Mouse (Mus musculus) ES-CJ7 (cell line): Measurements from ENCODE around the gene S1pr1.

Experiments used
- DNase-seq: peaks from one replicate; pipeline ENCODE4 v3.0.0; 2011; ENCODE audit warnings: low read depth, low spot score

Gene S1pr1

DNA sequence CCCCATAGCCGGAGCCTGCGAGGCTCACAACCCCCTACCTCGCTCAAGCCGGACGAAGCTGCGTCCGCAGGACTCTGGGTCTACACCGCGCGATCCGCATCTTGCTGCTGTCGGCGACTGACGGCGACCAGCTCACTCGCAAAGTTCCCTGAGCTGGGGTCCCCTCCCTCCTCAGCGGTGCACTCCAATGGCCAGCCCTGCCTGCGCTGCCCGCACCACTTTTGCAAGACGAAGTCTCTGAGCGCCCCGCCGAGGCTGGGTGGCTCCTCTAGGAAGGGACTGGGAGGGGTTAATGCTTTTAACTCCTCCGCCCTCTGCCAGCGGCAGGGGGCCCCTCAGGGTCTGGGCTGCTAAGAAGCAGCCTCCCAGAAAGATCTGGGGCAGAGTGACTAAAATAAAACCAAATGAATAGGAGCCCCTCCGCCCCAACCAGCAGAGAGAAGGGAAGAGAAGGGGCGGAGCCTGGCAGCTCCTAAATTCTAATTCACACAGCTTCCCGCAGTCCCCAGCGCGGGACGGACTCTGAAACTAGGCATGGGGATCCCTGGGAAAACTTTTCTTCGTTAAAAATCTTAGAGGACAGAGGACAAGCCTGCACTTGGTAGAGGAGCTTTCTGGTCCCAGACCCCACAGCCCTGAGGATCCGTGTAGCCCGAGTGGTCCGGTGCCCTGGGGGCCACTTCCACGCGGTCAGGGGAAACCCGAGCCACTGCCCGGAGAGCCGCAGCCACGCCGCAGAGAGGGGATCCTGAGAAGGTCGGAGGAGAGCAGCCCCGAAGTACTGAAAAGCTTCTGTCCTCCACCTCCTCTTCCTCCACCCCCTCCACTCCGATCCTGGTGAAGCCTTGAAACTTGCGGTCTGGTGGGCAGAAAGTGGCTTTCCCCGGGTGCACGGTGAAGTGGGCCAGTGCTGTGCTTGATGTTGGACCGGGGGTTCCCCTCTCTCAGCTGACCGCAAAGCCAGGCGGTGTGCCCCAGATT lies at the start of gene S1pr1:
Gene S1pr1, minus strand, starts transcription at position 402 of the 981 bp plus-strand sequence.
- DNase-seq = peak; percentile 87

DNA sequence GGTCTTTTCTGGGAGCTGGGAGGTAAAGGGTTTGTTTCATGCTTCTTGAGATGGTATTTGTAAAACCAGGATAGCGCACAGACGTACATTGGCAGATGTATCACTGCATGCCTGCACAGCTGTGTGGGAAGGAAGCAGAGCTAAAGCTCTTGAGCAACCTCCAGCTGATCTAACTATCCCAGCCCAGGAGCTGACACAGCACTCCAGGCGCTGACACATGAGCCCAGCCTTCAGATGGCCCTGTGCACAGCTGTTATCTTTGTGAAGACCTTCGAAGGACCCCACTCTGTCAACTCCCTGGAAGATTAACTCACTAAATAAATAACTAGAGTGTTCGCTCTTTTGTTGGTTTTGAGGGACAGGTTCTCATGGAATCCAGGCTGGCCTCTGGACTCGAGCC lies 48.4 kb upstream of the S1pr1 start:
- DNase-seq = no peak

DNA sequence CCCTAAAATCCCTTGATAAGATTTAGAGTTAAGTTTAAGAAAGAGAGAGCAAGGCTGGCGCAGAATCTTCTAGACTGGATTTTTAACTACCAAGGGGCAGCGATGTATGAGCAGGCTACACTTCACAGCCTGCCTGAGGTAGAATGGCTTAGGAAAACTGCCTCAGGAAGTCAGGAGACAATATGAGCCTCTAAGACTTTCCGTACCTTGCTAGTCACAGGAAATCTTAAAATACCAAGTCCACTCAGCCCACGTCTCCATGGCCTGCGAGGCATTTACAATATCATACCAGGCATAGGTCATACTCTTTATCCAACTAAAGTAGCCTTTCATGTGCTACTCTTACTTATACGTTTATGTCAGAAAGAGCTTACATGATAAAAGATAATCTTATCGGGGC lies 48.0 kb upstream of the S1pr1 start:
- DNase-seq = no peak

DNA sequence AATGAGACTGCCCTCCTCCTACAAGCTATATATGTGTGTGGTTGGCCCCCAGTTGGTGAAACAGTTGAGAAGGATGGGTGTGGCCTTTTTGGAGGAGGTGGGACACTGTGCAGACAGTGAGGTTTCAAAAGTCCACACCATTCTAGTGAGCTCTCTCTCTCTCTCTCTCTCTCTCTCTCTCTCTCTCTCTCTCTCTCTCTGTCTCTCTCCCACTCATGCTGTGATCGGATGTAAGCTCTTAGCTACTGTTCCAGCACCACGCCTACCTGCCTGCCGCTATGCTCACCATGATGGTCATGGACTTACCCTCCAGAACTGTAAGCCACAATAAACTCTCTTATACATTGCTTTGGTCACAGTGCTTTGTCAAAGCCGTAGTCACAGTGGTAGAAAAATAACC lies 44.8 kb upstream of the S1pr1 start:
- DNase-seq = no peak

DNA sequence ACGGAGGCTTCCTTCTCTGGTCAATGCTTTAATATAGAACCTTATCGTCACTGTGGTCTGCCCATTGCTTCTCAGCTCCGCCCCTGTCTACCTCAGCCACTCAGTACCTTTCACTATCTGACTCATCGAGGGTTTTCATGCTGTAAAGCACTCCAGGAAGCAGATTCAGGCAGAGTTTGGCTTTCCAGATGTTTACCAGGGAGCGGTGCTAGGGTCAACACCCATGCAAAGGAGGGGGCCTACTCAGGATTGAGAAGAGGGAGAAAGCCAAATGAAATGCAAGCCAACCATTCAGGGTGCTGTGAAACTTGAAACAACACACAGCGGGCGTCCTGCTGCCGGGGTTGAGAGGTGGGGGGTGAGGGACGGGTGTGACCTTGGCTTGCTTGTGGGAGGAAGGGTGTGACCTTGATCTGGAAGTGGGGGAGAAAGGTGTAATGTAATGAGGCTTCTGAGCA lies 43.6 kb upstream of the S1pr1 start:
- DNase-seq = peak; percentile 89

DNA sequence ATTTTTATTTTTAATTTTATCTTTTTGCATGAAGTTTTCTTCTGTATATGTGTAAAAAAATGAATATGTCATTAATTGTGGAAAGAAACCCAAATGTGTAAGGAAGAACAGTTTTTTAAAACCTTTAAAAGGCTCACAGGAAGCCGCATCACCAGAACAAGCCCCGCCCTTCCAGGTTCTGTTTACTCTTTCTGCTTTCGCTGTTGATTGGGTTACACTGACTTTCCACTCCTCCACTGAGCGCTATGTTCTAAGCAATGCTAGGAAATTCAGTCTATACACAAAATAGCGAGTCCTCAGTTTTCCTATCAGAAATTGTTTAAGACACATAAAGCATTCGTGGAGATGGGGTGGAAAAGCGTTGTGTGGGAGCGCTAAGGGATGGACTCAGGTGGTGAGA lies 39.6 kb upstream of the S1pr1 start:
- DNase-seq = no peak

DNA sequence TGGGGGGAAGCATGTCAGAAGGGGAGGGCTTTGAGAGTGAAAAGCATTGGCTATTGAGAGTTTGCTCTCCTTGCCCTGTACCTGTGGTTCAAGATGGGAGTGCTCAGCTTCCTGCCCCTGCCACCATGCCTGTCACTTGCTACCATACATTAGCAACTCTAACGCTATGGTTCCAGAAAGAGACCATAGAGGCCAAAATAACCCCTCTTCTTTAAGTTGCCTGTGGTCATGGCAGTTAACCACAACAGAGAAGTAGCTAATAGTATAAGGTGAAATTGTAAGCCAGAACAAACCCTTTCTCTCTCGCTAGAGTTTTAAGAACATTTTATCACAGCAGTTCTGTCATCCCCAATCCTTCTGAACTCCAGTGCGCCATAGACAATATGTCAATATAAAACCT lies 35.5 kb upstream of the S1pr1 start:
- no peak for DNase-seq

DNA sequence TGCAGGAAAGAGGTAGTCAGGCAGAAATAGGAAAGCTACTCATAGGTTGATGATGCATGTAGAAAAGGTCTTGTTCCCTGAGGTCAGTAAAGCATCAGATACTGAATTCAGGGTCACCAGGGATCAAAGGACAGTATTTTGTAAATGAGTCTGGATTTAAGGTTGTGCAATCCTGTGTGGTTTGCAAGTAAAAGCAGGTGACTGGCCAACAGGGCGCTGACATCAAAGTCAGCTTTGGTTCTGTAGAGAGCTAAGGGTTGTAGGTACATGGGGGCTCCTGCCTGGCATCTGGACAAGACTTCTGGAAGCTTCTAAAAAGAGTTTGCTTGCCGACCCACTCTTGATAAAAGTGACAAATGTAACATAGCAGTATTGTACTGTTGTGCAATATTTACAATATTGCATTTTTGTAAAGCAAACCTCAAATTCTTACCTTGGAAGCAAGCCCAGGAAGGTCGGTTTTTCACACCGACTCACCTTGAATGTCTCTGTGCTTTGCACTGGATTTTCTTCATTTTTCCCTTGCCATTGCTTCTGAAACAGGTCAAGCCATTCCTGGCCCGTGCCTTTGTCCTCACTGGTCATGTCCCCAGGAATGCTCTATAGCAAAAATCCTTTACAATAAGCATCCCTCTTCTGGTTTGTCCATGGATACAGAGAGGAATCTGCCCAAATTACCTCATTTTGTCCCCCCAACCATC lies 33.6 kb upstream of the S1pr1 start:
- no peak for DNase-seq

DNA sequence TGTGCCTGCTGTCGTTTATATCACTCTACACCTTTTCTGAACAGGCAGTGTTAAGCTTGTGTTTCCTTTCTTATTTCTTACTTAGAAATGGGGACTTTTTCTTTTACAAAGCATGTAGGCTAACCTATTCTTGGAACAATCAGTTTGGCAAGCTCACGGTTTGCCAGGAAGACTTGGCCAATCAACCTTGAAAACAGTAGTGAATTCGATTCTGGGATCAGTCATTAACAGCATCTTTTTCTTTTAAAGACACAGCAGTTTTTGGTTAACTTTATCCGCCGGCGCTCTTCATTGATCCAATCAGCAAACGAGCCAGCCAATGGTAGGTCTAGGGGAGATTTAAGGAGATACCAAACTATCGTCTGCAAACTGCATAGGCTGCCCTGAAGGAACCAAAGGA lies 31.6 kb upstream of the S1pr1 start:
- DNase-seq = no peak

DNA sequence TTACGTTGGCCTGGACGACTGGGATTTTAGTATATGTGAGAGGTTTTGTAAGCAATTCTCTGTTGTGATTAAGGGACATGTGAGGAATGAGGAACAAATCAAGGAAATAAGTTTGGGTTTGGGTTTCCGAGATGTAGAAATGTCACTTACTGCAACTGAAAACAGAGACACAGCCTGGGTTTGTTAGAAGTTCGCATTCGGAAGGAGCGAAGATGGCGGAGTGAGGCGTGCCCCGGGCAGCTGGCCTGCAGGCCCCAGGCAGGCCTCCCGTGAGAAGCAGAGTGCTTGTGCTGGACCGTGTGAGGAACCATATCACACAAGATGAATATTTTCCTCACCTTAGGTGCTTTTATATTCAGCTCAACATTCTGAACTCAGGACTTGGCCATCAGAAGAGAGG lies 30.2 kb upstream of the S1pr1 start:
- DNase-seq = no peak

DNA sequence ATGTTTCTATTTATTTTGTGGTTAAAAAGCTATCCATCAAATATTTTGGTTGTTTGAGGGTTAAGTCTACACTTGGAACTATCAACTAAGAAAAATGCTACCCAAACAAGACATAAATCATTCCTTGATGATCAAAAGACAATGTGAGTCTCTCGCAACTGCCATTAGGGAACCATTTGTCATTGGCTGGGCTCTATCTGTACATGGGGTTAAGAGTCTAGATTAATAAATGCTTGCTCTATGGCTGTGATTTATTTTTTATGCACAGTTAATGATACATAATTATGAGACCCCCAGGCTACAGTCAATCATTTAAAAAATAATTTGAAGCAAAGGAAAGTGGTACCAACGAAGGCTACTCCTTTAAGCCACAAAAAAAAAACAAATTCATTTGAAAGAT lies 23.7 kb upstream of the S1pr1 start:
- no peak for DNase-seq

DNA sequence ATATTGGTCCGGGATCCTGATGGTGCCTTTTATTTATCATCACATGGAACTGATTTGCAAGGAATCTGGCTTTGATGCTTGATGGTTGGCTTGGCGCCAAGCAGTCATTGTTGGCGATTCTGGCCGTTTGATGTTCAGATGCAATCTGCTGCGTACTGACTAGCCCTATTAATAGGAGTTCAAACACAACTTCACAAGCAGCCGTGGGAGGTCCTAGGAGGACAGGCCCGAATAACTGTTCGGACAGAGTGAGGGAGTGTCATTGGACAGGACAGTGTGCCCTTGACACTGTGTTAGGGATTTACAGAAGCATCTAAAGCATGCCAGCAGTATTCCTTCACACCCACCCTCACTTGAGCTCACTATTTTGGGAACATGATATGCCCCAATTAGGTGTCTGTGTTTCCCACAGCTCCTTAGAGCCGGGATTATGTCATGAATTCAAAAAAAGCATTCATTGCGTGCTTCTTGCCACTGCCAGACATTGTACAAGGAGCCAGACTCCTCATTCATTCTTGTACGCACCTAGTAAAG lies 23.0 kb upstream of the S1pr1 start:
- DNase-seq = no peak

DNA sequence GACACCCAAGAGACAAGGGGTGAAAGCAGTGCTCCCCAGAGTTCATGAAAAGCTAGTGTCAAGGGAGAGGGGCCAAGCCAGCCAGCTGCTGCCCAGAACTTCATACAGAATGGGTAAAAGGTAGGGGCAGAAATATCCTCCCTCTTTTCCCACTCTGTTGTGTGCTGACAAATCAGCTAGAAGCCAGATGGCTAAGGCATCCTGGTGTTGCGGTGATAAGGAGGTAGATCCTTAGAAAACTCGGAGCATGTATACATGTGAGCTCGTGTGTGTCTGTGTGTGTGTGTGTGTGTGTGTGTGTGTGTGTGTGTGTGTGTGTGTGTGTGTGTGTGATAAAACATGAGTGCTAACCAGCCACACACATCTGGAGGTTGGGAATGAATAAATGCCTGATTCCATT lies 20.7 kb upstream of the S1pr1 start:
- no peak for DNase-seq

DNA sequence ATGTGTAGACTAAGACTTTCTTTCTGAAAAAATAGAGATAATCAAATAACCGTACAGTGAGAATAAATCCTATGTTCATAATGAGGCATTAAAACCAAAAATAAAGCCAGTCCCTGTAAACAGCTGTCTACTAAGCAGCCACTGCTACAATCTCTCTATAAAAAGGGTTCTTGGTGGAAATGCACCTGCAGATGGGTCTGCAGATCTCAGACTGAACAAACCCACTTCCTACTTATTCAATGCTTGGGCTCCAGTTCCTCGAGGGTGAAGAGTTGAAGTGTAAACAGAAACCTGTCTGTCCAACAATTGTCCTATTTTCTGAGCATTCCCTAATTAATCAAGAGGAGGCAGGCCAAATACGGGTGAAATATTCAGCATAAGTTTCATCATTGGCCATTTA lies 20.0 kb upstream of the S1pr1 start:
- no peak for DNase-seq

DNA sequence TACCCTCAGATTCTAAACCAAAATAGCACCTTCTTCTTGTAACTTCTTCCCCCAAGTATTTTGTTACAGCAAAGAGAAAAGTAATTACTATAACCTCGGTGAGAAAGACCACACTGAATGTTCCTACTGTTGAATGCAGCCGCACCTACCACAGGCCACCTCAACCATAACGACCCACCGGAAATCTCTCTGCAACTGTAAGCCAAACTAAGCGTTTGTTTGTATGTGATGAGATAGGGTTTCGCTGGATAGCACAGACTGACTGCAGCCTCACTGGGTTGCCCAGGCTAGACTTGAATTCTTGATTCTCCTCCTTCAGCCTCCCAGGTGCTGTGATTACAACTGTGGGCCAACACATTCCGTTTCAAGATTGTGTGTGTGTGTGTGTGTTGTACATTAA lies 15.5 kb upstream of the S1pr1 start:
- DNase-seq = no peak

DNA sequence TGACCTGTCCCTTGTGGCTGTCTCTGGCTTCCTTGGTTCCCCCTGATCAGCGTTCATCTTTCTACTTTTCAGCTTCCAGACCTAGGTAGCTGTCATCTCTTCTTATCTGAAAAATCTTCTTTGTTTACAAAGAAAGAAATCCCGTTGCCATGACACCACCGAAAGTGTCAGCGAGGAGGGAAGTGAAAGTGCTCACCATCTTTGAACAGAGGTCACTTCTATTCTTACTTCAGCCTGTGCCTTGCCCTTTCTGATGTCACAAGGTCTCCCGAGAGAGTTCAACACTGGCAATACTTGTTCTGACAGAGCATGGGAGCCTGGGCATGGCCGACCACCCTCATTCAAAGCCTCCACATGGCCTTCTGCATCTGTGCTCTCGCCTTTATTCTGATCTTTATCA lies 14.3 kb upstream of the S1pr1 start:
- no peak for DNase-seq

DNA sequence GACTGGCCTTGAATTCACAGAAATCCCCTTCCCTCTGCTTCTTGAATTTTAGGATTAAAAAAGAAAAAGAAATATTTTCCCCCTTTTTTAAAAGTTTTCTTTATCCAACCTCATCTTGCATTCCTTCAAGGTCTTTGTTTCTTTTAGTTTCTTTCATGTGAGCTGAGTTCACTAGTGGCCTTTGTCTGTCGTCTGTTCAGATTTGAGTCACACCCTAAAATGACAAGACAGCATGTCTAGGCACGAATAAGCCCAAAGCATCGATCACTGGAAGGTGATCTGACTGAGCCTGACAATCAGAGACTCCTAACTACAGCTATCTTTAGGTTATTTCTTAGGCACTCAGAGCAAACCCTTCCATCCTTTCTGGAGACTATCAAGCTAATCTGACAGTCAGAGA lies 13.3 kb upstream of the S1pr1 start:
- no peak for DNase-seq

DNA sequence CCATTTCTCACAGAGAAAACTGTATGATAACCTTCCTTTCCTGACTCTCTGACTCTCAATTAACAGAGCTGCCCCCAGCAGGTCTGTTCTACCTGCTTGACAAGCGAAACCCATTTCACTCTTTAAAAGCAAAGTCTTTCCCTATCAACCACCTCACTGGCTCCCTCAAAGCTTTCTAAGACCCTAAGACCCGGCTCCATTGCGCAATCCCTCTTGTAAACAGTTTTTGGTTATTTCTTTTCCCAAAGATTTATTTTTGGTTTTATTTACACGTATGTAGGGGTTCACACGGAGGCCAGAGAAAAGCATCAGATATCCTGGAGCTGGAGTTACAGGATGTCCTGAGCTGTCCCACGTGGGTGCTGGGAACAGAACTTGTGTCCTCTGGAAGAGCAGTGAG lies 4.0 kb upstream of the S1pr1 start:
- DNase-seq = no peak

DNA sequence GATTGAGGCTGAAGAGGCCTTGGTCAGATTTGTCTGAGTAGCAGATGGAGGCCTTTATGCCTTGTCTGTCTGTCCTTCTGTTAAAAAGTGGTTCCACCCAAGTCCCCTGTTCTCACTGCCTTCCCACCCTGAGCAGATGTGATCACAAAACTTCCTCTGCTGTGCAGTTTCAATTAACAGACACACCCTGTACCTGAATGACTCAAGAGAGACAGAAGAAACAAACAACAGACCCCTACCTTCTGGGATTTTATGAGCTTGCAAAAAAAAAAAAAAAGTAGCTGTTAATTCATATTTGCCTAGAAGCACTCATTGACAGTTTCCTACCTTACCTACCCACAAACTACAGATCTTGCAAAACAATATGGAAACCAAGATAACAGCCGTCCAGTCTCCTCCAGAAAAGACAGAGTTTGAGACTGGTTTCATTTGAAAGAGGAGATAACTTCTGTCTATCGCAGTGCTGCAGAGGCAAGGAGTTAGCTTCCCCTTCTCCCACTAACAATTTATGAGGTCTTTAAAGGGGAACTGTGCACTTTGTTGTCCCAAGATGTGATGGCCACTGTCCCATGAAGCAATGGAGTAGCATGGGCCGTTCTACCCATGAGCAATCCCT lies 1.1 kb upstream of the S1pr1 start:
- DNase-seq = no peak

DNA sequence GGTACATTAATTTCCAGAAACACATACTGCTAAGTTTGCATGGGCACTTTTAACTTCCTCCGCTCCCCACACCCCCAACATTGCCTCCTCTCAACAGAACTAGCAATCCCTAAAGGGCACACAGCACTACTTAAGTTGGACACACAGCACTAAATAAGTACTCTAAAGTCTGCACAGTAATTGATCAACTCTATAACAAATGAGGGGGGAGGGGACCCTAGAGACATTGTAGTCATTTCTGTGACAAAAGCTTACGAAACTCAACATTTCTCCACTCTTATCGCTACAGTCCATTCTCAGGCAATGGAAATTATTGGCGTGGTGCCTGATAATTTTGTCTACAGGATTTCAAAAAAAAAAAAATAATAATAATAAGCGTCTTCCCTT lies 830 bp downstream of the S1pr1 start:
- DNase-seq = no peak

DNA sequence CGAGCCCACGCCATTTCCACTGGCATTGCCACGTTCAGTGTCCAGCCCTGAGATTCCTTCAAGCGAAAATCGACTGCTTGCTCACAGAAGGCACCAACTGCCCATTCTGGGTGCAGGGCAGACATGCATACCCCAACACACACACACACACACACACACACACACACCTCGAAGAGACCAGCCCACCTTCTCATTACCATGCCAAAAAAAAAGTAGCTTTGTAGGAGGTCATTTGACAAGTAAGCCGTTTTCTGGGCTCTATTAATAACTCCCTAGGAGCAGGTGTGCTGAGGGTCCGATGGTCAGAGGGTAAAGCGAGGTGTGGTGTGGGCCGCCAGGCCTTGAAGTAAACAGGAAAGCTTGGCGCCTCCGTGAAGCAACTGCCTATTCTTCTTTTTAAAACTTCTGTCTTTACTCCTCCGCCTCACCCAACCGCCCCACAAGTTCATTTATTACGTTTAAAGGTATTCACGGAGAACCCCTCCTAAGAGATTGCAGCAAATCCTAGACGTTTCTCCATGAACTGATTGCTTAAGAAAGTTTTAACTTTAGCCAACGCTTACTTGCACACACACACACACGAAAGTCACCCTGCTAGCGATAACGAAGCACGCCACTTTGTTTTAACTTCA lies 1.3 kb downstream of the S1pr1 start:
- no peak for DNase-seq

DNA sequence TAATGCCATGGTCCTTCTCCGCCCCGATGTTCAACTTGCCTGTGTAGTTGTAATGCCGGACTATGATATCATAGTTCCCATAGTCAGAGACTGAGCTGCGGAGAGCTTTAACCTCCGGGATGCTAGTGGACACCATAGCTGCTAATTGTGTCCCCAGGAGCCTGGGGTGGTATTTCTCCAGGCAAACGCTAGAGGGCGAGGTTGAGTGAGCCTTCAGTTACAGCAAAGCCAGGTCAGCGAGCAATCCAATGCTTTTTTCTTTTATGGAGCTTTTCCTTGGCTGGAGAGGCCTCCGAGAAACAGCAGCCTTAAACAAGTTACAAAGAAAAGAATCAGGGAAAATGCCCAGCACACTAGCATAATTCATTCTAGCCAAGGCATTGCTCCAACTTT lies 2.1 kb downstream of the S1pr1 start:
- DNase-seq = peak; percentile 65
